Mouse (Mus musculus) liver, adult 2 months (tissue): ENCODE data around the gene Pgam2. TPM values are rescaled to one million over a fixed set of nuclear protein-coding genes. Genes with fewer than 3 reads are reported as not detected.
"Not testable (repeated sequence)": the region's sequence is repeated elsewhere in the genome, so short reads cannot be mapped to it uniquely, and the experiment has no call there.

Source experiments
- DNase-seq: peaks from one replicate; pipeline ENCODE4 v3.0.0-alpha.2; 2011; ENCODE audit warnings: low read depth, low spot score; ENCODE audit errors: extremely low read depth
- H3K27ac ChIP-seq: fragments of 200-500 bp; replicated peaks from 2 replicates; pipeline ENCODE4 v1.5.1; 2012; ENCODE audit warnings: low read depth, mild to moderate bottlenecking, control low read depth, inconsistent platforms, low read length; ENCODE audit not compliant: insufficient read depth
- H3K27me3 ChIP-seq: fragments of 200-500 bp; 2 replicates; pipeline ENCODE4 v1.6.1; 2012; ENCODE audit warnings: mild to moderate bottlenecking, moderate library complexity, low read length, inconsistent platforms; ENCODE audit not compliant: control insufficient read depth, insufficient read depth
- H3K36me3 ChIP-seq: fragments of 200-500 bp; 2 replicates; pipeline ENCODE4 v1.6.1; 2012; ENCODE audit warnings: low read length, inconsistent platforms; ENCODE audit not compliant: control insufficient read depth, insufficient read depth
- H3K4me1 ChIP-seq: fragments of 200-500 bp; 2 replicates; pipeline ENCODE4 v1.6.1; 2011; ENCODE audit warnings: low read length; ENCODE audit not compliant: control insufficient read depth, insufficient read depth
- H3K4me3 ChIP-seq: fragments of 200-500 bp; 2 replicates; pipeline ENCODE4 v1.5.1; 2011; ENCODE audit warnings: low read depth, mild to moderate bottlenecking, control low read depth, low read length, moderate library complexity; ENCODE audit not compliant: insufficient read depth
- H3K79me2 ChIP-seq: fragments of 200-500 bp; 2 replicates; pipeline ENCODE4 v1.6.1; 2012; ENCODE audit warnings: inconsistent platforms, mild to moderate bottlenecking, low read length, moderate library complexity; ENCODE audit not compliant: control insufficient read depth, insufficient read depth
- H3K9ac ChIP-seq: fragments of 200-500 bp; 2 replicates; pipeline ENCODE4 v1.6.1; 2012; ENCODE audit warnings: low read depth, mild to moderate bottlenecking, control low read depth, inconsistent platforms, low read length
- CTCF ChIP-seq: fragments of 200-500 bp; IDR thresholded peaks from 2 replicates; pipeline ENCODE4 v1.5.1; 2011; ENCODE audit warnings: low read depth, low read length, control low read depth
- POLR2A ChIP-seq: fragments of 200-500 bp; IDR thresholded peaks from 2 replicates; pipeline ENCODE4 v1.6.1; 2011; ENCODE audit warnings: low read length, control low read depth; ENCODE audit not compliant: insufficient read depth; ENCODE audit errors: extremely low read depth
- WGBS: fragments of 180-500 bp; shearing (Covaris S2); methylation state at CpG from one replicate; pipeline ENCODE4 v1.1.7; 2018; 5-methylcytosine and 5-hydroxymethylcytosine counted together
- polyA plus RNA-seq: library from polyadenylated mRNA; depleted of rRNA; stranded (reverse); fragments of >200 nt; gene quantifications from 2 replicates; pipeline ENCODE4 v1.2.3, GENCODE M21; 2012
- total RNA-seq: library from RNA; depleted of rRNA; stranded (reverse); fragments of >200 nt; gene quantifications from 2 replicates; pipeline ENCODE4 v1.2.3, GENCODE M21; 2014

Gene Pgam2
- total and polyA plus RNA-seq, 2 experiments, result 0.92 TPM; not detected in 1

- no peaks in the 10 kb centered on the region for H3K4me1 ChIP-seq
- no peaks in the 10 kb centered on the region for H3K79me2 ChIP-seq
- H3K27ac ChIP-seq, result no peak overlapping the region
- 75% methylated on average over 2 of the region's 2 CpGs for WGBS
- H3K9ac ChIP-seq, result no peak overlapping the region
- DNase-seq, result no peak
- H3K36me3 ChIP-seq, result no peaks in the 10 kb centered on the region
- no peak for TF ChIP-seq CTCF
- no peak for TF ChIP-seq POLR2A
- no peaks in the 10 kb centered on the region for H3K27me3 ChIP-seq
- H3K4me3 ChIP-seq, result no peak overlapping the region
These were observed 15.7 kb upstream of the Pgam2 start for GRCm38 (mm10) chr11:5819223-5819622.

- H3K9ac ChIP-seq, result no peak overlapping the region
- TF ChIP-seq POLR2A (no peak), CTCF (no peak)
- no peak overlapping the region for H3K27ac ChIP-seq
- no peak overlapping the region for H3K4me3 ChIP-seq
- no peaks in the 10 kb centered on the region for H3K27me3 ChIP-seq
- 83% methylated on average over 10 of the region's 10 CpGs for WGBS
- H3K79me2 ChIP-seq, result no peaks in the 10 kb centered on the region
- no peak for DNase-seq
- H3K36me3 ChIP-seq, result no peaks in the 10 kb centered on the region
- no peaks in the 10 kb centered on the region for H3K4me1 ChIP-seq
These were observed 9.8 kb upstream of the Pgam2 start for GRCm38 (mm10) chr11:5813381-5813780.

- not testable (repeated sequence) for H3K79me2 ChIP-seq, H3K27me3 ChIP-seq, H3K4me1 ChIP-seq, H3K27ac ChIP-seq, H3K36me3 ChIP-seq, H3K4me3 ChIP-seq, H3K9ac ChIP-seq, DNase-seq
- WGBS, result 92% methylated on average over 4 of the region's 4 CpGs
These were observed 6.0 kb upstream of the Pgam2 start for GRCm38 (mm10) chr11:5809487-5809886.

- no peak overlapping the region for H3K4me3 ChIP-seq
- DNase-seq, result no peak
- no peak overlapping the region for H3K27ac ChIP-seq
- no peaks in the 10 kb centered on the region for H3K27me3 ChIP-seq
- H3K9ac ChIP-seq, result no peak overlapping the region
- 83% methylated on average over 9 of the region's 9 CpGs for WGBS
- TF ChIP-seq CTCF (no peak), POLR2A (no peak)
- no peaks in the 10 kb centered on the region for H3K79me2 ChIP-seq
- no peaks in the 10 kb centered on the region for H3K4me1 ChIP-seq
- H3K36me3 ChIP-seq, result no peaks in the 10 kb centered on the region
These were observed 4.4 kb upstream of the Pgam2 start for GRCm38 (mm10) chr11:5807956-5808355.

GRCm38 (mm10) chr11:5805711-5806110, 2.2 kb upstream of the Pgam2 start:
- no peak for DNase-seq
- WGBS, result 84% methylated on average over 3 of the region's 3 CpGs
- Histone ChIP-seq H3K79me2 (no peaks in the 10 kb centered on the region), H3K27me3 (no peaks in the 10 kb centered on the region), H3K27ac (no peak overlapping the region), H3K9ac (no peak overlapping the region), H3K4me1 (no peaks in the 10 kb centered on the region), H3K36me3 (no peaks in the 10 kb centered on the region), H3K4me3 (no peak overlapping the region)
- TF ChIP-seq CTCF, result no peak
- TF ChIP-seq POLR2A, result no peak

GRCm38 (mm10) chr11:5804174-5804573, 641 bp upstream of the Pgam2 start:
- H3K27me3 ChIP-seq, result no peaks in the 10 kb centered on the region
- H3K4me1 ChIP-seq, result no peaks in the 10 kb centered on the region
- no peak overlapping the region for H3K27ac ChIP-seq
- H3K9ac ChIP-seq, result no peak overlapping the region
- H3K36me3 ChIP-seq, result no peaks in the 10 kb centered on the region; the same call in 1 of the 2 replicates
- TF ChIP-seq POLR2A (no peak), CTCF (no peak)
- H3K4me3 ChIP-seq, result no peak overlapping the region
- H3K79me2 ChIP-seq, result no peaks in the 10 kb centered on the region
- WGBS, result 64% methylated on average over 5 of the region's 5 CpGs
- DNase-seq, result no peak
